Mouse (Mus musculus) cerebellum, adult 2 months (tissue): ENCODE measurements around the gene Eif1. TPM values are rescaled to one million over a fixed set of nuclear protein-coding genes. Genes with fewer than 3 reads are reported as not detected.
A peak's percentile ranks its signal among the peaks of the same experiment; 100 is the strongest.

ENCODE experiments used
- DNase-seq, 2 experiments: peaks; one replicate each; pipeline ENCODE4 v3.0.0; 2021
- H3K27ac ChIP-seq: fragments of 200-500 bp; 2 replicates; pipeline ENCODE4 v1.5.1; 2012; ENCODE audit warnings: low read length, control low read depth, inconsistent platforms; ENCODE audit not compliant: insufficient read depth
- H3K27me3 ChIP-seq: fragments of 200-500 bp; 2 replicates; pipeline ENCODE4 v1.6.1; 2012; ENCODE audit warnings: inconsistent platforms, mild to moderate bottlenecking, low read length, moderate library complexity; ENCODE audit not compliant: control insufficient read depth, insufficient read depth
- H3K4me1 ChIP-seq: fragments of 200-500 bp; 2 replicates; pipeline ENCODE4 v1.6.1; 2011; ENCODE audit warnings: low read length; ENCODE audit not compliant: control insufficient read depth, insufficient read depth
- H3K4me3 ChIP-seq: fragments of 200-500 bp; replicated peaks from 2 replicates; pipeline ENCODE3; 2011; ENCODE audit warnings: mild to moderate bottlenecking, low read depth, low read length, control low read depth; ENCODE audit not compliant: insufficient read depth
- CTCF ChIP-seq: fragments of 200-500 bp; IDR thresholded peaks from 2 replicates; pipeline ENCODE4 v1.5.1; 2011; ENCODE audit warnings: low read depth, mild to moderate bottlenecking, control low read depth, low read length, moderate library complexity, borderline replicate concordance; ENCODE audit not compliant: insufficient read depth
- POLR2A ChIP-seq: fragments of 200-500 bp; IDR thresholded peaks from 2 replicates; pipeline ENCODE4 v1.6.1; 2011; ENCODE audit warnings: low read length, control low read depth, borderline replicate concordance; ENCODE audit not compliant: insufficient read depth
- WGBS: fragments of 180-500 bp; shearing (Covaris S2); methylation state at CpG from one replicate; pipeline ENCODE4 v1.1.7; 2018; 5-methylcytosine and 5-hydroxymethylcytosine counted together
- polyA plus RNA-seq: library from polyadenylated mRNA; depleted of rRNA; stranded (reverse); fragments of >200 nt; gene quantifications from 2 replicates; pipeline ENCODE4 v1.2.3, GENCODE M21; 2012

Eif1 gene
- polyA plus RNA-seq, 1 experiment = 502 TPM

DNA sequence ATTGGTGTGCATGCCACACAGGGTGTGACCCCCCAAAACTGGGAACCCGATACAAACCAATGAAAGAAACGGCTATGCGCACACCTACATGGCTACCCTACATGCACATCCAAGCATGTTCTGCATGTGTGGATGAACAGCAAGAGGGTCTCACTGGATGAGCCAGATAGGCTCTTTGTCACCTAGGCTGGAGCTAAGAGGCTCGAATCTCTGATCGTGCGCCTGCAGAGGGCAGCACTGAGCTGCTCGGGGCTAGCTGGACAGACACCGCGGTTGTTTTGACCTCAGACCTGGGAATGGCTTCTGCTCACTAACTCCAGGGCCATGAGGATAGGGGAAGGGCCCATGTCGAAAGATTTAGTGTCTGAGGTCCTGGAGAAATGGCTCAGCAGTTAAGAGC, 37.1 kb upstream of the Eif1 start:
- 0 out of 2 replicates have a peak, but pooled peaks cover 5% of the 10 kb centered on the region for H3K4me1 ChIP-seq
- TF ChIP-seq POLR2A (no peak), CTCF (peak; percentile 73)
- no peak overlapping the region for H3K27ac ChIP-seq
- H3K27me3 ChIP-seq = no peaks in the 10 kb centered on the region
- DNase-seq = peak; percentile 46 to 65
- H3K4me3 ChIP-seq = no peak overlapping the region
- WGBS = 22% methylated on average over 10 of the region's 10 CpGs

- Histone ChIP-seq H3K4me1 (0 out of 2 replicates have a peak, but pooled peaks cover 5% of the 10 kb centered on the region), H3K4me3 (no peak overlapping the region), H3K27me3 (no peaks in the 10 kb centered on the region), H3K27ac (no peak overlapping the region)
- 87% methylated on average over 4 of the region's 4 CpGs for WGBS
- no peak for DNase-seq
- TF ChIP-seq CTCF (no peak), POLR2A (no peak)
Measured at GRCm38 (mm10) chr11:100284988-100285387, 34.7 kb upstream of the Eif1 start.

GRCm38 (mm10) chr11:100287024-100287423, 32.7 kb upstream of the Eif1 start:
- no peak overlapping the region for H3K4me3 ChIP-seq
- TF ChIP-seq POLR2A (no peak), CTCF (no peak)
- WGBS = 14% methylated on average over 10 of the region's 10 CpGs
- H3K27ac ChIP-seq = no peak overlapping the region
- no peaks in the 10 kb centered on the region for H3K27me3 ChIP-seq
- no peak for DNase-seq
- H3K4me1 ChIP-seq = 0 out of 2 replicates have a peak, but pooled peaks cover 5% of the 10 kb centered on the region

- TF ChIP-seq CTCF (no peak), POLR2A (no peak)
- Histone ChIP-seq H3K4me3 (no peak overlapping the region), H3K27me3 (no peaks in the 10 kb centered on the region), H3K27ac (no peak overlapping the region), H3K4me1 (0 out of 2 replicates have a peak, but pooled peaks cover 5% of the 10 kb centered on the region)
- 73% methylated on average over 6 of the region's 6 CpGs for WGBS
- no peak for DNase-seq
Measured at GRCm38 (mm10) chr11:100288942-100289341, 30.7 kb upstream of the Eif1 start.

DNA sequence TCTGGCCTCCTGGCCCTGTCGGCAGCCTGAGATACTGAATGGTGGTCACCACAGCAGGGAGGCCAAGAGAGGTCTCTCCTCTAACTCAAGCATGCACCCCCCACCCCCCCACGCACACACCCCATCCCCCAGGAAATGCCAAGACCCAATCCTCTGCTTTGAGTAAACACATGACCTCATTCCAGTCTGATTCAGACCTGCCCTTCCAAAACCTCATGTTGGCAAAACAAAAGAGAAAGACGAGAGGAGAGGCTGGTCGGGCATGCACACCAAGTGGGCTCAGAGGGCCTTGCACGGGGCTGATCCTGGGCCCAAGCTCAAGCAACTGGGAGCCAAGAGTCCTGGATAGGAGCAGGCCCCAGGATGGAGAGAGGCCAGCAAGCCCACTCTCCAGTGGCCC, 29.4 kb upstream of the Eif1 start:
- H3K27me3 ChIP-seq = no peaks in the 10 kb centered on the region
- 30% methylated on average over 5 of the region's 5 CpGs for WGBS
- H3K4me1 ChIP-seq = 0 out of 2 replicates have a peak, but pooled peaks cover 5% of the 10 kb centered on the region
- no peak for DNase-seq
- H3K27ac ChIP-seq = no peak overlapping the region
- no peak overlapping the region for H3K4me3 ChIP-seq
- TF ChIP-seq CTCF = no peak
- no peak for TF ChIP-seq POLR2A

- no peak overlapping the region for H3K27ac ChIP-seq
- no peak for DNase-seq
- WGBS = 36% methylated on average over 6 of the region's 6 CpGs
- no peak for TF ChIP-seq POLR2A
- TF ChIP-seq CTCF = no peak
- no peaks in the 10 kb centered on the region for H3K4me1 ChIP-seq
- H3K27me3 ChIP-seq = no peaks in the 10 kb centered on the region
- H3K4me3 ChIP-seq = no peak overlapping the region
Measured at GRCm38 (mm10) chr11:100292884-100293283, 26.8 kb upstream of the Eif1 start.

- TF ChIP-seq POLR2A = no peak
- TF ChIP-seq CTCF = peak; percentile 99
- no peak overlapping the region for H3K27ac ChIP-seq
- H3K4me3 ChIP-seq = no peak overlapping the region
- no peaks in the 10 kb centered on the region for H3K4me1 ChIP-seq
- peak; percentile 57 to 75 for DNase-seq
- WGBS = 8% methylated on average over 10 of the region's 10 CpGs
- H3K27me3 ChIP-seq = no peaks in the 10 kb centered on the region
Measured at GRCm38 (mm10) chr11:100295308-100295707, 24.4 kb upstream of the Eif1 start.

- Histone ChIP-seq H3K4me3 (no peak overlapping the region), H3K4me1 (no peaks in the 10 kb centered on the region), H3K27me3 (no peaks in the 10 kb centered on the region), H3K27ac (no peak overlapping the region)
- TF ChIP-seq CTCF (peak; percentile 42), POLR2A (no peak)
- WGBS = 32% methylated on average over 5 of the region's 5 CpGs
- no peak for DNase-seq
Measured at GRCm38 (mm10) chr11:100297801-100298200, 21.9 kb upstream of the Eif1 start.
